Mouse (Mus musculus) 3T3-L1 (cell line): ENCODE measurements at regions not wholly inside any gene's neighbourhood (a gene's known extent, or its start where the extent isn't known, plus 50 kb on each side); places are given as distances from the start of the nearest gene placed in this dataset.

Experiments
- DNase-seq: peaks from one replicate; pipeline ENCODE4 v3.0.0-alpha.2; 2015; ENCODE audit warnings: low read depth, low spot score

GRCm38 (mm10) chr13:84565644-84566532 is 343.8 kb downstream of the Tmem161b start:
- no peak for DNase-seq

GRCm38 (mm10) chr13:84566533-84566832 is 344.4 kb downstream of the Tmem161b start:
- no peak for DNase-seq

GRCm38 (mm10) chr13:84569371-84569770 is 347.3 kb downstream of the Tmem161b start:
- no peak for DNase-seq

- no peak for DNase-seq
Observed at GRCm38 (mm10) chr13:84570206-84570605, 348.1 kb downstream of the Tmem161b start.

GRCm38 (mm10) chr13:84570984-84571844 is 349.1 kb downstream of the Tmem161b start:
- no peak for DNase-seq

- no peak for DNase-seq
Observed at GRCm38 (mm10) chr13:84571845-84572193, 349.7 kb downstream of the Tmem161b start.

- DNase-seq, result no peak
Observed at GRCm38 (mm10) chr13:84572231-84572630, 350.1 kb downstream of the Tmem161b start.

- DNase-seq, result no peak
Observed at GRCm38 (mm10) chr13:84596585-84597142, 374.6 kb downstream of the Tmem161b start.

GRCm38 (mm10) chr13:84602612-84603011 is 380.5 kb downstream of the Tmem161b start:
- no peak for DNase-seq

- DNase-seq, result peak; percentile 8
Observed at GRCm38 (mm10) chr13:84612497-84612896, 390.4 kb downstream of the Tmem161b start.

GRCm38 (mm10) chr13:84613004-84613403 is 390.9 kb downstream of the Tmem161b start:
- DNase-seq, result peak; percentile 83

- no peak for DNase-seq
Observed at GRCm38 (mm10) chr13:84624691-84625090, 402.6 kb downstream of the Tmem161b start.

GRCm38 (mm10) chr13:84625527-84625926 is 403.4 kb downstream of the Tmem161b start:
- no peak for DNase-seq

GRCm38 (mm10) chr13:84625927-84626326 is 403.8 kb downstream of the Tmem161b start:
- DNase-seq, result no peak

GRCm38 (mm10) chr13:84626397-84626796 is 404.3 kb downstream of the Tmem161b start:
- DNase-seq, result no peak

- DNase-seq, result no peak
Observed at GRCm38 (mm10) chr13:84630686-84631085, 408.6 kb downstream of the Tmem161b start.

- DNase-seq, result no peak
Observed at GRCm38 (mm10) chr13:84632493-84632892, 410.4 kb downstream of the Tmem161b start.

- DNase-seq, result no peak
Observed at GRCm38 (mm10) chr13:84636831-84637230, 414.7 kb downstream of the Tmem161b start.

- no peak for DNase-seq
Observed at GRCm38 (mm10) chr13:84637606-84638005, 415.5 kb downstream of the Tmem161b start.

- DNase-seq, result no peak
Observed at GRCm38 (mm10) chr13:84638401-84638934, 416.4 kb downstream of the Tmem161b start.

GRCm38 (mm10) chr13:84639087-84640022 is 417.3 kb downstream of the Tmem161b start:
- no peak for DNase-seq
